Mouse (Mus musculus) embryonic stem cell, embryonic (primary cell): ENCODE results near the gene Trp53.

Experiments
- CTCF ChIA-PET, 4 experiments: fragments of 300-600 bp in 2 of 4; fragments of 350-600 bp in 2 of 4; sonication (Branson Sonifier 250); formaldehyde crosslinking; loops; one replicate each; lab custom pipeline; 2022; ENCODE audit warnings: inconsistent platforms in 2 of 4; lab: Charles Lee
- POLR2A ChIA-PET, 4 experiments: fragments of 300-600 bp in 2 of 4; fragments of 350-600 bp in 2 of 4; sonication (Branson Sonifier 250); formaldehyde crosslinking; loops; one replicate each; lab custom pipeline; 2022; ENCODE audit warnings: antibody characterized with exemption in 4 of 4, inconsistent platforms in 1 of 4; lab: Charles Lee

The Trp53 gene

GRCm38 (mm10) chr11:69554539-69555140 is 25.5 kb upstream of the Trp53 start:
- CTCF ChIA-PET: interaction anchor here in 2 of 4 experiments (0.7 to 0.8 kb wide), 3 partner anchors 33 to 200 kb away, joined by 3 to 4 read pairs (median 4); no protein-coding TSS in a partner anchor
- POLR2A ChIA-PET: interaction anchor here in 1 of 4 experiments (0.7 to 21.3 kb wide), 7 partner anchors 11 to 614 kb away, joined by 3 to 263 read pairs (median 3); partner anchors contain the start of genes Trp53 and Wrap53

DNA sequence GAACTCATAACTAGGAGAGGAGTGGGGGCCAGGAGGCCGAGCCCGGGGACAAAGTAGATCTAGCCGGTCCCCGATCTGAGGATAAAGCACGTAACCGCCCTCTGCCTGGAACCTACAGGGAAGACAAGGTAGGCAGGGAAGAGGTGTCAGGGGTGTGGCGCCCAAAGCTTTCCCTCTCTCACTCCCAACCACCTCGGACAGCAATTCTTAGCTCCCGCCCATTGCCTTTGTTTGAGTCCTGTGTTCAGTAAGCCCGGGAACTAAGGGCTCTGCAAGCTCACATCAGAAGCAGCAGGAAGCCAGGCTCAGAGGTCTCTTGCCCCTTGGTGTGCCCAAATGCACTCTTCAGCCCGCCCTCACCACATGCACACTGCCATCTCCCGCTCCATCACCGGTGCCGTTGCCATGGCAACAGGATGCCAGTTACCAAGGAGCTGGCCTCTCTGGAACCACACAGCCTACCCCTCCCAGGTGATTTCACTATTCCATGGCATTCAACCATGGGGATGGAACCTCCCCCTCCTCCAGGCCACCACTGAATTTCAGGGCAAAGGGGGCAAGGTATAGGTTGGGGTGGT is 22.7 kb upstream of the Trp53 start:
- ChIA-PET CTCF (interaction anchor here (0.5 to 4.9 kb wide), 10 partner anchors 10 to 378 kb away, joined by 3 to 38 read pairs (median 4); partner anchors contain the start of gene Ybx2 (in 1 of the 4)), POLR2A (interaction anchor here in 3 of 4 experiments (0.6 to 21.3 kb wide), 27 partner anchors 8 to 605 kb away, joined by 3 to 263 read pairs (median 4); partner anchors contain the start of genes Trp53 (in 3 of the 3), Wrap53 (in 3 of the 3), Dnah2 (in 2 of the 3) and Atp1b2 (in 1 of the 3))

DNA sequence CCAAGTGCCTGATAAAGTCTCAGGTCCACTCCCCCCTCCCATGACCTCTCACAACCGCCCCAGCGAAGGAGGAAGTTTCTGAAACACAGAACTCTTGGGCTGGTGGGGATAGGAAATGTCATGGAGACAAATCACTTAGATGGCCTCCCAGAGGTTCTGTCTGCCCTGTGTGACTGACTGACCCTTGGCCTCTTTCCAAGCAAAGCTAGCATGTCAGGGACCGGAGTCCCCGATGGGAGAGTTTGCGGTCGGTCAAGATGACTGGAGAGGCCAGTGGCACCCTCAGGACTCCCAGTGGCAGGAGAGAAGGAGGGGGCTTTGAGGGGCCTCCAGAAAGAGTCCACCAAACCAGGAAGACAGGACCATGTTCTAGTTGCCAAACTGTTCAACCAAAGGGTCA is 21.4 kb upstream of the Trp53 start:
- CTCF ChIA-PET: interaction anchor here in 3 of 4 experiments (0.8 to 4.9 kb wide), 4 partner anchors 12 to 140 kb away, joined by 4 to 38 read pairs (median 18); no protein-coding TSS in a partner anchor
- POLR2A ChIA-PET: interaction anchor here (0.8 to 21.3 kb wide), 15 partner anchors 9 to 157 kb away, joined by 3 to 263 read pairs (median 7); partner anchors contain the start of genes Dnah2 (in 2 of the 4), Trp53 (in 2 of the 4), Wrap53 (in 2 of the 4) and Sox15 (in 1 of the 4)

GRCm38 (mm10) chr11:69559183-69559582 is 21.0 kb upstream of the Trp53 start:
- CTCF ChIA-PET: interaction anchor here in 3 of 4 experiments (0.8 to 4.9 kb wide), 4 partner anchors 8 to 139 kb away, joined by 3 to 38 read pairs (median 7); no protein-coding TSS in a partner anchor
- POLR2A ChIA-PET: interaction anchor here (0.6 to 21.3 kb wide), 18 partner anchors 9 to 177 kb away, joined by 3 to 263 read pairs (median 6); partner anchors contain the start of genes Dnah2 (in 2 of the 4), Trp53 (in 2 of the 4), Wrap53 (in 2 of the 4) and Atp1b2 (in 1 of the 4)

- ChIA-PET POLR2A (interaction anchor here (0.5 to 21.3 kb wide), 29 partner anchors 8 to 256 kb away, joined by 3 to 263 read pairs (median 5); partner anchors contain the start of genes Trp53 (in 3 of the 4), Wrap53 (in 3 of the 4), Dnah2 (in 2 of the 4) and Atp1b2 (in 1 of the 4)), CTCF (interaction anchor here in 3 of 4 experiments (0.8 to 4.9 kb wide), 10 partner anchors 9 to 54 kb away, joined by 3 to 38 read pairs (median 5); partner anchors contain the start of genes Trp53 (in 2 of the 3) and Wrap53 (in 2 of the 3))
These were observed 20.1 kb upstream of the Trp53 start, which contains the start of gene Efnb3 for GRCm38 (mm10) chr11:69559851-69560765. TSS of gene Efnb3 (minus strand) at chr11:69560205.

DNA sequence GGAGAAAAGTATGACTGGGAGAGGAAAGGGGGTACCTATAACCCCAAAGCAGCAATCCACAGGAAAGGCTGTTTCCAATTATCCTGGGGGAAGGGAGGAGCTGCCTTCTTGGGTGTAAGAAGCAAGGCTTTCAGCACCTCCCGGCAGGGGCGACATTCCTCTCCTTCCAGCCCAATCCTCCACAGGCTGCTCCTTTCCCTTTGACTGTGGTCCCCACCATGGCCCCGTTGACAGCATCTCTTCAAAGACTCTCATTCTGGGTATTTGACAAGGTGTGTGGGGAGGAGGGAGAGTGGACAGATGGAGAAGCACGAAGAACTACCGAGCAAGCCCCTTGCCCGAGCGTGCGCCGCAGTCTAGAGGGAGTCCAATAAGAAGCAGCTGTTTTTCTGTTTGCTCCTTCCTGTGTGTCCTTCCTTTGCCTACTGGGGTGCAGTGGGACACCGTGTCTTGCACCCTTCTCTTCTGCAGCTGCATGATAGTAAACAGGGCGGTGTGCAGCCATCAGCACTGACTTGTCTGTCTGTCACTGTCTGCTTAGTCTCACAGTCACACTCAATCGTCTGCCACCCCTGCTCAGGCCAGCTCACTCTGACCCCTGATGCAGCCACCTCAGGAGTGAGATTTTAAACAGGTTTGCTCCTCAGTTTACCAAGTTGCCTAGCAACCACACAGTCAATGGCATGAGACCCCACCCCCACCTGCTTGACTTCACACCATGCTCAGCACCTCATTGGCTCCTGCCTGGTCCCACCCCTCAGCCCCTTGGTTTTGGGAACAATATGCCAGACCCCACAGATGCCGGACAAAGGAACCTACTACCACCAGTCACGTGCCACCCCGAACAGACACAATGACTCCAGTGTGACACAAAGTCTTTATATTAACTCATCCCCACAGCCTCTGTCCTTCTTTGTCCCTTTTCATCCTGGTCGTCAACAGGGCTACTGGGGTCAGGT is 19.0 kb upstream of the Trp53 start:
- POLR2A ChIA-PET: interaction anchor here (0.5 to 21.3 kb wide), 50 partner anchors 7 to 296 kb away, joined by 3 to 263 read pairs (median 4); partner anchors contain the start of genes Trp53 (in 3 of the 4), Wrap53 (in 3 of the 4), Dnah2 (in 2 of the 4) and Atp1b2 (in 1 of the 4)
- CTCF ChIA-PET: interaction anchor here (0.6 to 4.9 kb wide), 14 partner anchors 14 to 631 kb away, joined by 3 to 38 read pairs (median 4); partner anchors contain the start of genes Trp53 (in 2 of the 4) and Wrap53 (in 2 of the 4)

DNA sequence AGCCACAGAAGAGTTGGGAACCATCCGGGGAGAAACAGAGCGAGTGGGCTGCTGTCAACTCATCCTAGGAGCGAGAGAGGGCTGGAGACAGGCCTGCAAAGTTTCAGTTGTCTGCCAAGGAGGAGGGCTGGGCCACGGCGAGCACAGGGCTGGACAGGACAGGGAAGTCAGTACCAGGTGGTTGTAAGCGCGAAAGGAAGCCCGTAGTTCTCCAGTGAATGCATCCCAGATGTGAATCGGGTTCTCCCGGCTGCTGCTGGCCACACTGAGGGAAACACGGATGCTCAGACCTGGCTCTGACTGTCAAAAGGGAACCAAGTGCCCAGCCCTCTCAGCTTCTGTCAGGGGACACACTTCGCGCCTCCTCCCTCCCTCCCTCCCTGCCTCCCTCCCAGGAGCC is 16.8 kb upstream of the Trp53 start:
- ChIA-PET POLR2A (interaction anchor here (0.5 to 21.3 kb wide), 14 partner anchors 10 to 240 kb away, joined by 3 to 263 read pairs (median 4); partner anchors contain the start of genes Trp53 (in 2 of the 4), Wrap53 (in 2 of the 4), Dnah2 (in 1 of the 4) and Fxr2 (in 1 of the 4)), CTCF (interaction anchor here in 1 of 4 experiments (0.8 to 1.8 kb wide), 3 partner anchors 16 to 17 kb away, joined by 4 to 6 read pairs (median 6); partner anchors contain the start of genes Trp53 and Wrap53)

DNA sequence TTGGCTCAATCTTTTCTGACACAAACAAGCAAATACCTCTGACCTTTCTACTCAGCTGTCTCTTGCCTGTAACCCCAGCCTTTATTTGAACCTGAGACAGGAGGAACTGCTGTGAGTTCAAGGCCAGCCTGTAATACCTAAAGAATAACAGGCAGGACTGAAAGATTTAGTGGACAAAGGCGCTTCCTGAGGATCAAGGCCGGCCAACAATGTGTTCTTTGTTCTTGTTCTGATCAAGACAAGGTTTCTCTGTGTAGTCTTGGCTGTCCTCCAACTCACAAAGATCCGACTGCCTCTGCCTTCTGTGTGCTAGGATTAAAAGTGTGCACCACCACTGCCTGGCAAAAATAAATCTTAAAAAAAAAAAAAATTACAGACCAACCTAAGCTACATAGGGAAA is 15.8 kb upstream of the Trp53 start:
- POLR2A ChIA-PET: interaction anchor here (0.5 to 21.3 kb wide), 13 partner anchors 9 to 299 kb away, joined by 3 to 263 read pairs (median 3); partner anchors contain the start of genes Trp53 (in 2 of the 4), Wrap53 (in 2 of the 4) and Dnah2 (in 1 of the 4)
- CTCF ChIA-PET: interaction anchor here in 1 of 4 experiments (1.0 to 1.8 kb wide), 4 partner anchors 13 to 67 kb away, joined by 4 to 6 read pairs (median 5); partner anchors contain the start of genes Trp53 and Wrap53

DNA sequence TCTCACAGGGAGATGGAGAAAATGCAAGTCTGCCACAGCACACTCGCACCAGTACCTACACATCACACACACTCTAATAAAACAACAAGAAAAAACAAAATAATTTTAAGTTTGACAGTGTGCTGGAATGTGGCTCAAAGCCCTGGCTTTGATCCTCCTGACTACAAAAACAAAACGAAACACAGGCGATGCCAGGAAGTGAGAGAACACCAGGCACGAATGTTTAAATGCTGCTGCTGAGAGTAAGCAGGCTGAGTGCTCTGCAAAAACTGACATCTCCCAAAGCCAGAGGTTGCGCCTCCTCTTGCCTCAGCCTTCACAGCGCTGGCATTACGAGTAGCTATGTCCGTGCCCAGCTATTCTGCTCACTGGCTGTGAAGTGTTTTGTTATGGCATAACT is 15.0 kb upstream of the Trp53 start:
- ChIA-PET CTCF (interaction anchor here in 2 of 4 experiments (0.7 to 1.8 kb wide), 3 partner anchors 12 to 939 kb away, joined by 5 to 8 read pairs (median 5); partner anchors contain the start of genes Trp53 (in 1 of the 2) and Wrap53 (in 1 of the 2)), POLR2A (interaction anchor here (0.5 to 21.3 kb wide), 13 partner anchors 11 to 300 kb away, joined by 3 to 263 read pairs (median 4); partner anchors contain the start of genes Trp53 (in 2 of the 4), Wrap53 (in 2 of the 4) and Fxr2 (in 1 of the 4))

DNA sequence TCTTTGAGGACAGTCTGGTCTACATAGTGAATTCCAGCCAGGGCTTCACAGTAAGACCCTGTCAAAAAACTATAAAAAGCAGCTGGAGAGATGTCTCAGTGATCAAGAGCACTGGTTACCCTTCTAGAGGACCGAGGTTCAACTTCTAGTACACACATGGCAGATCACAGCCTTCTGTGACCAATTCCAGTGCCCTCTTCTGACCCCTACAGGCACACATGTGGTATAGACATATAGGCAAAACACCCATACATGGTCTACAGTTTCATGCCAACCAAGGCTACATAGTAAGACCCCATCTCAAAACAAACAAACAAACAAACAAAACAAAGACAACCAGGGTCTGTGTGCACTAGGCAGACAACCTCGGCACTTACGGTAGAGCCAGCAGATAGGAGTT is 4.9 kb upstream of the Trp53 start:
- POLR2A ChIA-PET: interaction anchor here in 3 of 4 experiments (0.6 to 15.9 kb wide), 15 partner anchors 9 to 479 kb away, joined by 3 to 263 read pairs (median 4); partner anchors contain the start of gene Efnb3 (in 2 of the 3)
- CTCF ChIA-PET: interaction anchor here (0.5 to 1.4 kb wide), 10 partner anchors 22 to 917 kb away, joined by 3 to 14 read pairs (median 6); no protein-coding TSS in a partner anchor

DNA sequence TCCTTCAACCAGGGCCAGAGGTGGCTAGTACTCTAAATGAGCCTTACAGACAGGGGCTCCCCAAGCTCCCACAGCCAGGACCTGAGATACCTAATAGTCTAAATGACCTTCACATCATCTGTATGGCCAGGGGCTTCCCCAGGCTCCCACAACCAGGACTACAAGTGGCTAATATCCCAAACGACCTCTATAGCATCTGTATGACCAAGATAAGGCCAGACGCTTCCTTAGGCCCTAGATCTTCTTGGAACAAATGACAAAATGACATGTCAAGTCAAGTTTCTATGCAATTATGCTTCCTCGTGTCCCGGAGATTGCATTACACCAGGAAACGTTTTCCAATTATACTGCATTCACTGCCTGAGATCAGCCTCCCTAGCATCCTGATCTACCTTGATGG is 3.9 kb upstream of the Trp53 start:
- POLR2A ChIA-PET: interaction anchor here in 2 of 4 experiments (0.5 to 17.7 kb wide), 7 partner anchors 8 to 160 kb away, joined by 3 to 500 read pairs (median 8); partner anchors contain the start of genes Efnb3 (in 2 of the 2) and Atp1b2 (in 1 of the 2)
- CTCF ChIA-PET: interaction anchor here in 2 of 4 experiments (0.8 to 1.4 kb wide), 4 partner anchors 30 to 54 kb away, joined by 3 to 5 read pairs (median 4); no protein-coding TSS in a partner anchor

DNA sequence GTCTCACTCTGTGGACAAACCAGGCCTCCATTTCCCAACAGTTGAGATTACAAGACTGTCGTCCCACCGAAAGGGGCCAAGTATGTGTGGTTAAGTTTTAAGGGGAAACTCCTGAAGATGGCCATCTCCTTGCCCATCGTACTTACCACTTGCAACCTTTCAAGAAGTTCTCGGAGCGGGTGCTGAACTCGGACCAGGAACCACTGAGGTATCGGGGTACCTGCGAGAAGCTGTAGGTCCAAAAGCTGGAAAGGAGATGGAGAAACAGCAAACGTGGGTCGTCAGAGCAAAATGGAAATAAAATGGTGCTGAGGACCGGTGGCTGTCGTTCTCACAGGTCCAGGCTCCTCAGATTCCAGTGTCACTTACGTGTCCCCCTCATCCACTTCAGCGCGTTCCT is 1.9 kb upstream of the Trp53 start:
- CTCF ChIA-PET: interaction anchor here in 3 of 4 experiments (0.5 to 2.1 kb wide), 11 partner anchors 10 to 127 kb away, joined by 3 to 14 read pairs (median 4); no protein-coding TSS in a partner anchor
- POLR2A ChIA-PET: interaction anchor here in 3 of 4 experiments (0.6 to 17.7 kb wide), 32 partner anchors 10 to 259 kb away, joined by 3 to 500 read pairs (median 6); partner anchors contain the start of genes Senp3 (in 3 of the 3), Efnb3 (in 2 of the 3), Shbg (in 2 of the 3) and Atp1b2 (in 1 of the 3)

- ChIA-PET POLR2A (interaction anchor here (0.5 to 17.7 kb wide), 171 partner anchors 8 to 614 kb away, joined by 3 to 500 read pairs (median 5); partner anchors contain the start of genes Atp1b2 (in 3 of the 4), Cd68 (in 3 of the 4), Cyb5d1 (in 3 of the 4) and Efnb3 (in 3 of the 4)), CTCF (interaction anchor here (0.5 to 2.7 kb wide), 46 partner anchors 8 to 707 kb away, joined by 3 to 23 read pairs (median 4); partner anchors contain the start of genes Sat2 (in 2 of the 4), Atp1b2 (in 1 of the 4), Cyb5d1 (in 1 of the 4) and Efnb3 (in 1 of the 4))
These were observed 786 bp upstream of the Trp53 start for GRCm38 (mm10) chr11:69579128-69580017.
